Mouse (Mus musculus) urinary bladder, postnatal 25 days (tissue): ENCODE data around the gene Tsn.

Source experiments
- DNase-seq: peaks from one replicate; pipeline ENCODE4 v3.0.0; 2022; ENCODE audit warnings: low spot score

Gene Tsn

GRCm38 (mm10) chr1:118311622-118312326 lies at the start of gene Tsn:
Tsn (minus strand) TSS chr1:118311739.
- no peak for DNase-seq

DNA sequence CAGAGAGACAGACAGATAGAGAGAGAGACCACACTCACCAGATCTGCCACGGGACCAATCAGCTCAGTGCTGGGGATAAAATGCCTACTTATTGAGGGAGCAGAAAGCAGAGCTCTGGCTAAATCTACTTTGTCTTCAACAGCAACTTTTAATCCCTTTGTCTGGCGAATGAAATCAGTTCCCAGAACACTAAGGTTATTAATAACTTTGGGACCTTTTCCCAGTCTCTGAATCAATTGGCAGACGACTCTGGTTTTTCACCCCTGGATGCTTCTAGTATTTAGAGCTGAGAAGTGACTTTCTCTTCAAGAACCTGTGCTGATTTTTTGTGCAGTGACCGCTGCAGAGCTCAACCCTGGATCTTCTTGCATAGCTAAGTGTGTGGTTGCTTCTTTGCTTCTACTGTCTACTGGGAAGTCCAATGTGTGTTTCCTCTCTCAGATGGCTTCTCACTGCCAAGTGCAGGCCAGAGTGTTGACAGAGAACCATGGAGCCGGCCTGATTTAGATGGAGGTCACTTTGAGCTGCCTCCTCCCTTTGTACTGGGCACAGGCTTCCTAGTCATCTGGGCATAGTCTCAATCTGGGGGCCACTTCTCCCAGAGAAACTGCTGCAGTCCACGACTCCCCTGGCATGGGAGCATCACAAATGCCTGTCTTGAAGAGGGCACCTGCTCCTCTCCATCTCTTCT lies 47.7 kb upstream of the Tsn start:
- no peak for DNase-seq

DNA sequence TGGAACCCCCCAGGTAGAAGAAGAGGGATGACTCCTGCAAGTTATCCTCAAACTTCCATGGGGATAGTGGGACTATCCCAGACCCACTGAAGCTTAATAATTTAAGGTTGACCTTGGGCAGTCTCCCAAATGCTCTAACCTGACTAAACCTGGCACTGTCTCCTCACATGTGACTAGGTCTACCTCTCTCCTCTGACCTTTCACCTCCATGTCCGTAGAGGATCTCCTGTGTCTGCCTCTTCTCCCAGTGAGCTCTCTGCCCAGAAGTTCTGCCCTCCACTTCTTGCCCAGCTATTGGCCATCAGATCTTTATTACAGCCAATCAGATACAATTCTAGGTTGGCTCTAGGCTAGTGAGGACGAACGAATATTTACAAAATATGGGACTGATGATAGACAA lies 38.4 kb upstream of the Tsn start:
- no peak for DNase-seq

DNA sequence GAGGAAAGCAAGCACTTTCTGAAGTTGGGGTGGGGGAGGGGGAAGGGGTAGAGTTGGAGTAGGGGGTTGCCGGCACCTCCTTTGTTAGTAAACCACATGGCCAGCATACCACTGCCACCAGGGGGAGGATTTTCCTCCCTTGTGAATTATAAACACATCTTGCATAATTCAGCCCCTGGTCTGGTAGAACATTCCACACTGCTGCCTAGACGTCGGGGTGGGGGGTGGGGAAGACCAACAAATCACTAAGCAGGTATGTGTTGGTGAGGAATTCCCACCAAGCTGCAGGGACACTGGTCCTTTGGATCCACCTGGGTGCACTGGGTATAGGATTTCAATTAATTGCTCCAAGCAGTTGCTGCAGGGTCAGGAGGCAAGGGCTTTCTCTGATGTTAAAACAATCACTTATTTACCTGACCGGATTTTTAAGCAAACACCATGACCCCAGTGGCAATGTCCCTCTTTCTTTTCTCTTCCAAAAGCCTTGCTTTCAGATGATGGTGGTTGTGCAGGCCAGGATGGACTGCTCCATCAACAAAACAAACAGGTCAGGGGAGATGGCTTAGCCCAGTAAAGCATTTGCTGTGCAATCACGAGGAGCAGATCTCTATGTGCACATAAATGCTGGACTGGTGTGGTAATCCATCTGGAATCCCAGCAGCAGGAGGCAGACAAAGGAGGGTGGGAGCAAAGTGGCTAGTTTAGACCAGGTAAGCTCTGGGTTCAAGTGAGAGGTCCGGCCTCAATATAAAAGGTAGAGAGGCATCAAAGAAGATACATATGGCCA lies 32.3 kb upstream of the Tsn start:
- DNase-seq: no peak

- no peak for DNase-seq
Measured at GRCm38 (mm10) chr1:118337921-118338320, 26.4 kb upstream of the Tsn start.

DNA sequence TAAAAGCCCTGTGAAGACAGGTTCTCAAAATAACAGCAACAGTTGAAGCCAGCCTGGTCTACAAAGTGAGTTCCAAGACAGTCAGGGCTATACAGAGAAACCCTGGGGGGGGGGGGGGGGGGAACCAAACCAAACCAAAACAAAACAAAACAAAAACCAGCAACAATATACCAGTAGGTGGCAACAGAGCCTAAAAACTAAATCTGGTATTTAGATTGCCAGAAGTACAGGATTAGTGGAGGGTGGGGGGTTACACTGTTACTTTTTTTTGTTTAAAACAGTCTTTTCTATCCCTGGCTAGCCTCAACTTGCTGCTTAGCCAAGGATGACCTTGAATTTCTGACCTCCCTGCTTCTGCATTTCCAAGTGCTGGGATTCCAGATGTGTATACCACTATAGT lies 24.3 kb upstream of the Tsn start:
- DNase-seq: no peak

GRCm38 (mm10) chr1:118334749-118335713 lies 23.5 kb upstream of the Tsn start:
- DNase-seq: no peak

GRCm38 (mm10) chr1:118321661-118322201 lies 10.2 kb upstream of the Tsn start, which contains the start of gene Nifk:
Nifk (plus strand) TSS chr1:118321839.
- peak; percentile 91 for DNase-seq

DNA sequence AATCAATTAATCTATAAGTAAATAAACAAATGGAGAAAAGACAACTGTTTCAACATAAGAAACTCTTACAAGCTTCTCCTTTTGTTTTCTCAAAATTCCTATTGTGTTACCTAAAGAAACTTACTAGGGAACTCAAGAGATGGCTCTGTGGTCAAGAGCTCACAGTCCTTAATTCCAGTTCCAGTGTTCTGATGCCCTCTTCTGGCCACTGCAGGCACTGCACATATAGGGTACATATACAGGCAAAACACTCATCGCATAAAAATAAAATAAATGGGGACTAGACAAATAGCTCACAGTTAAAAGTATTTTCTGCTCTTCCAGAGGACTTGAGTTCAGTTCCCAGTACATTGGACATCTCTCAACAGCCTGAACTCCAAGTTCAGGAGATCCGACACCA lies 9.2 kb upstream of the Tsn start:
- no peak for DNase-seq

- DNase-seq: peak; percentile 88
Measured at GRCm38 (mm10) chr1:118310780-118311621, 538 bp downstream of the Tsn start.

DNA sequence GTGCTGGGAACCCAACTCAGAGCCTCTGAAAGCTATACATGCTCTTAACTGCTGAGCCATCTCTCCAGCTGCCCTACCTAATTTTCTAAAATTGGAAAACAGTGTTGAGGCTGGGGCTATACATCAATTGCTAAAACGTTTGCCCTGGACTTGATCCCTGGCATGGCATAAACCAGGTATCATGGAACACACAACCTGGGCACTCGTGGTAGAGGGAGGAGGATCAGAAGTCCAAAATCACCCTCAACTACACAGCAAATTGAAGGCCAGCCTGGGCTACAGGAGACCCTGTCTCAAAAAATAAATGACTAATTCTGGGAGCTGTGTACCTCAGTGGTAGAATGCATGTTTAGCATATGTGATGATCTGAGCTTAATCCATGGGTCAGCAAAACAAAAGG lies 13.8 kb downstream of the Tsn start:
- DNase-seq: no peak

GRCm38 (mm10) chr1:118296673-118297072 lies 14.9 kb downstream of the Tsn start:
- no peak for DNase-seq

- DNase-seq: no peak
Measured at GRCm38 (mm10) chr1:118294826-118295225, 16.7 kb downstream of the Tsn start.

GRCm38 (mm10) chr1:118294192-118294591 lies 17.3 kb downstream of the Tsn start:
- DNase-seq: no peak

DNA sequence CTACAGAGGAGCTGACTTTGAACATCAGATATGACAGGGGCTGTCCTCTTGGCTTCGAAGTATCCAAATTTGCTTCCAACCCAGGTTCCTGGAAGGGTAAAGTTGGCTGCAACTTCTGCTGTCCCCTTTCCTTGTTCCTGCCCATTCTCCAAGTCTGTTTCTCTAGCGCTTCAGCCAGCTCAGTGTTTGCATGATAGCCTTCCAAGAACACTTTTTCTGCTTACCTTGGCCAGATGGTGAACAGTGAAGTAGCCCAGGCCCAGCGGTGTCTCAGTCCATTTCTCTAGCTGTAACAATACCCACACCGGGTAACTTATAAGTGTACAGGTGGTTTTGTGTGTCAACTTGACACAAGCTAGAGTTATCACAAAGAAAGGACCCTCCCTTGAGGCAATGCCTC lies 19.2 kb downstream of the Tsn start:
- no peak for DNase-seq

GRCm38 (mm10) chr1:118275139-118275538 lies 36.4 kb downstream of the Tsn start:
- DNase-seq: no peak

- no peak for DNase-seq
Measured at GRCm38 (mm10) chr1:118251931-118252330, 59.6 kb downstream of the Tsn start.
